Mouse (Mus musculus): ENCODE measurements around the gene S100a10.

The S100a10 gene

DNA sequence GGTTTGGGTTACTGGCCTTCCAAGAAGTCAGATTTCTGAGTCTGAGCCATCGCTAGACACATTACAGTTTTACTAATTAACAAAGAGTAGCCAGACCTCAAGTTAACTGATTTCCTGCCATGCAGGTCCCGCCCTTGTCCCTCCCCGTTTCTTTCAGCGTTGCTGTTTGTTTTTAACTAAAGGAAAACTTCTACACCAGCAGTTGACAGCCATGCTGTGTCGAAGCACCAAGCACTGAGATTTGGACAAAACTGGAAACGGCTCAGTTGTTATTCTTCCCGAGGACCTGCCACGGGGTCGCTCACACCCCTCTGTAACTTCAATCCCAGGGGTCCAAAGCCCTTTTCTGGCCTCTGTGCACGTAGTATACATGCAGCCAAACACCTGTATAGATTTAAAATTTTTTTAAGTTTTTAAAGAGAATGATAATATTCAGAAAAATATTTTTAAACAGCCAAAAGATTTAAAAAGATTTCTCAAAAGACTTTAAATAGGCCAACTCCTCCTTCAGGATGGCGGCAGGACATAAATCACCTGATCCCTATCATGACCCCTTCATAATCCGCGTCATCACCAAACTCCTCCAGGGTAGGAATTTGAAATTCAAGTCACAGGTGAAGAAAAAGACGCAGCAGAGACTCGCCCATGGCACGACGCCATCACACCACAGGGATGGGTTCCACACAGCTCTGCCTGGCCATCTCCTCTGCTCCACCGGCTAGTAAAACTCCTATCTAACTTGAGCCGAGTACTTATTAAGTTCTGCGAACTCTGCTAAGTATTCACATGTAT lies 6.9 kb upstream of the S100a10 start:
- no peak for DNase-seq (ENCODE audit: low read depth)

DNA sequence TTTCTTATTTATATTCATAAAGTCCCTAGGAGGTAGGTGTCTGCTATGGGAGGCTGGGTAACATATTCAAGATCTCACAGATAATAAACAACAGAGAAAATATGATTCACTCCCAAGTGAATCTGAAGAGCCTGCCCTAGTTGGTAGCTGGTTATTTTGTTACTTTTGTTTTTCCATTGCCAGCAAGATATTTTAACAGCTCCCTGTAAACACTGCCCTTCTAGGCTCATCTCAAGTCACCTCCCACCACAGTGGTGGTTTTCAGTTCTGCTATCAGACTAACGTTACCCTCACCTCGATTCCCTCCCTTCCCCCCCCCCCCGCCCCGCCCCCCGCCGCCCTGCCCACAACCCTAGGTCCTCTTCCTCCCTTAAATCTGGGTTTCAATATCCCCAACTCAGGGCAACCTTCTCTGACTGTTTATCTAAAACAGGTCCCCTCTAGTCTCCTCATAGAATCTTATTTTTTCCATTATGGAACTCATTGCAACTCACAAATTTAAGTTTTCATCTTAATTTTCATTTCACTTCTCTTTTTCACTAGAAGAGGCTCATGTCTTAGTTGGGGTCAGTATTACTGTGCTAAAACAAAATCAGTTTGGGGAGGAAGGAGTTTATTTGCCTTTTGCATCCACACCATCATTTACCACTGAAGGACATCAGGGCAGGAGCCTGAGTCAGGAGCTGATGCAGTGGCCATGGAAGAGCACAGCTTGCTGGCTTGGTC lies 6.2 kb upstream of the S100a10 start:
- no peak for DNase-seq (ENCODE audit: low read depth)

- DNase-seq (ENCODE audit: low read depth), result no peak
These were observed 4.9 kb upstream of the S100a10 start for GRCm38 (mm10) chr3:93549986-93550385.

DNA sequence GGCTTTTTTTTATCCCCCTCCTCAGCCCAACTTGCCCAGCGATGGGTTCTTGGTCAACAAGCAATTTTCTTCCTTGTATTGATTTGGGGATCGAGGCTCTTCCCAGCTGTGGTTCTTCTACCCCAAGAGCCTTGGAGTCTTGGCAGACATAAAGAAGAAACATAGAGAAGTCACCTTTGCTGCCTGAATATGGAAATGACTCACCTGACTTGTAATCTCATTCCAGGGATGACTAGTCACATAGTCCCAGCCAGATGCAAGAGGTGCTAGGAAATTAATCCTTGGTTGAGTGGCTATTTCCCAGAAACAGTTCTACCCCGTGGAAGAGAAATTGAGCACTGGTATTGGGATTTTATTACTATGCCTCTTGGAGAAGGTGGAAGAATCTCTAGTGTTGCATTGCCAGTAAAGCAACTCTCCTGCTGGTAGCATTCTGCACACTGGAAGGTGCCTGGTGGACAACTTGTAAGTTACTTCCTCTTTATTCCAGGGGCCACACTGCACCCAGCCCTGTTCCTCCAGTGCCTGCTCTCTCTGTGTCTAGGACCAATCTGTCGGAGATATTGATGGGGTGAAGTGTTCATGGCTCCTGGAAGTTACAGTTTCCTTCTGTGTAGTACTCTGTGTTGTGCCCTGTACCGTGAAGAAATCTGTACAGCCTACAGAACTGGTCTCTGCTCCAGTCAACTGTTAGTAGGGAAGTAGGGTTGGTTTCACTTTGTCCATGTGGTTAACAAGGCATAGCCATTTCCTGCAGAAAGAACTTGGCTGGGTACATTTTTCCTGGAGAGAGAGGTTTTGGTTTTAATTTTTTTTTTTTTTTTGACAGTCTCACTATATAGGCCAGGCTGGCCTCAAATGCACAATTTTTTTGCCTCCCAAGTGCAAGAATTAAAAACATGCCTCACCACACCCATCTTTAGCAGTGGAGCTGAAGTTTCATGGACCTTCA lies 2.7 kb upstream of the S100a10 start:
- DNase-seq (ENCODE audit: low read depth), result no peak

GRCm38 (mm10) chr3:93553311-93553710 lies 1.6 kb upstream of the S100a10 start:
- DNase-seq (ENCODE audit: low read depth), result no peak

DNA sequence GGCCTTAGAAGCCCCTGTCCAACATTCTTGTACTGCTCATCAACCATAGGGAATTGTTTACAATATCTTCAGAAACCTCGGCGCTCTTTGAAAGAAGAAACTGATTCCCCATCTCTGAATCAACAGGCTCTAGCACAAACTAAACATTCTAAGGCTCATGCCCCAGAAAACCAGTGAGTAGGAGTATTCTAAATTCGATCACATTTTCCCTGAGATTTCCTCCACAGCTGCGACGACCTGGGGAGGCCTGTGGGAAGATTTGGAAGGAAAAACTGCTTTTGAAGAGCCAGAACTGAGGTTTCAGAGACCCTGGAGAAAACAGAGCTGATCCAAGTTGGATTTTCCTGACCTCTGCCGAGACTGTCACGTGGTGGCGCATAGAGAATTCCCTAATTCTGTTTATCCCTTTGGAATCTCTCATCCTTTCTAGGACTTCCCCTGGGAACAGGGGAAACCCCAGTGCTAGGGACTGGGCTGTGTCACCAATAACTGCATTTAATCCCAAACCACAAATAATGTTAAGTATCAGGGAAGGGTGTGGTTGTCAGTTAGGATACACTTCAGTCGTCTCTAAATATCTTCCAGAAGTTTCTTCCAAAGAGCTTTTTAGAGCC lies 1.0 kb upstream of the S100a10 start:
- no peak for DNase-seq (ENCODE audit: low read depth)

- no peak for DNase-seq (ENCODE audit: low read depth)
These were observed 400 bp upstream of the S100a10 start for GRCm38 (mm10) chr3:93554379-93554980.

DNA sequence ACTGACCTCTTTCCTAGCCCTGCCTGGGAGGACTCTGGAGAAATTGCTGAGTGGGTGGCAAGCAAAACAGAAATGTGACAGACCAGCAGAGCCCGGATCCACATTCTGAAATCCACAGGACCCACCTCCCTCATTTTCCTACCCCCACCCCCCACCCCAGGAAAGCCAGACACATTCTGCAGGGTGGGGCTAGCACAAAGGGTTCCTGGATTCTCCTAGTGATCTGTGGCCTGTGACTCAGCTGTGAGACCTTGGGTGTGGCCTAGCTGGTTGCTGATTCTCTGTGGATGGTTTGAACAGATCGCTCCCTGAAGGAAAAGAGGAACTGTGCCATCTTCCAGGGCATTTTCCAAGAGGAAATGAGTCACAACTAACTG lies 986 bp downstream of the S100a10 start:
- no peak for DNase-seq (ENCODE audit: low read depth)

DNA sequence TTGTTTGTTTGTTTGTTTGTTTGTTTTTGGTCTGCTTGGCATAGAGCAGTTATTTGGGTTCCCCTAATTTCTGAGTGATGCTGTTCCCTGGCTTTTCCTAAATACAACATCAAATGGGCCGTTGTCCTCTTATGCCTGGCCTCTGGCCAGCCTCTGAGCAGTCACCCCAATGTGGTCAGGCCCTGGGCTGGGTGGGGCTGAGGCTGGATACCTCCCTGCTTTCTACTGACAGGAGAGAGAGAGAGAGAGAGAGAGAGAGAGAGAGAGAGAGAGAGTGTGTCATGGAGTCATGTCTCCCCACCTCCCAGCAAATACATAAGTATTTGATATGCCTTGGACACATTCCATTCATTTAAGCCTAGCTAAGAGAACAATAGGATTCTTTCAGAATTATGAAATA lies 1.7 kb downstream of the S100a10 start:
- no peak for DNase-seq (ENCODE audit: low read depth)

DNA sequence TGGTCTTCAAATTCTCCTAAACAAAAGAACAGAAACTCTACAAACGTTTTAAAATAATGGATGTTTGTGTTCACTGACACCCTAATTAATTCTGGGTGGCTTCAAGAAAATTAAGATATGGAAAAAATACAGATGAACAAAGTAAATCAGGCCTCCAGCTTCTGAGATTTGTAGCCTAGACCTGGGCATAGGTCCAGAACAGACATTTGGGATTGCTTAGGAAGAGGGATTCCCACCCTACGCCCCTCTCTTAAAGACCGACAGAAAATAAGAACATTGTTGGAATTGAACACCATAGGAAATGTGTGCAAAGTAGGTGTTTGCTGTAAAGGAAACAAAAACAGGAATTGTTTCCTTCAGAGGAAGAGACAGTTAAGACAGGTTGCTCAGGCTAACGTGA lies 2.6 kb downstream of the S100a10 start:
- DNase-seq (ENCODE audit: low read depth), result no peak

DNA sequence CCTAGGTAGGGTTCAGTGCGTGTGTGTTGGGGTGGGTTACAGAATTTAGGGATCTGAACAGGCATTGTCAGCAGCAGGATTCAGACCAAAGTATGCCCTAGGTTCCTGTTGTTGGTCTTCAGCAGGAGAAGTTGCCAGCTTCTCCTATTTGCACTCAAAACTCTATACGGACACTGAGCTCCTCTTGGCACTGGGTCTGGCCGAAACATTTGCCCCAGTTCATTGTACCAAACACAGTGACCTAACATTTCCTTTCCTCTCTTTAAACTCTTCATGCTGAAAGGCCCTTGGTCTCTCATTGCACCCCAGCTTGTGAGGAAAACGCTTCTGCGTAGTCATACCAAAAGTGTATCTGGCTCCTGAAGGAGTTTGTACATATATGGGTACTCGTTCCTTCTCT lies 5.1 kb downstream of the S100a10 start:
- no peak for DNase-seq (ENCODE audit: low read depth)

- DNase-seq (ENCODE audit: low read depth), result no peak
These were observed 7.5 kb downstream of the S100a10 start for GRCm38 (mm10) chr3:93562372-93562771.

GRCm38 (mm10) chr3:93563216-93563615 lies 8.3 kb downstream of the S100a10 start:
- no peak for DNase-seq (ENCODE audit: low read depth)

- no peak for DNase-seq (ENCODE audit: low read depth)
These were observed 12.0 kb downstream of the S100a10 start for GRCm38 (mm10) chr3:93566892-93567291.

DNA sequence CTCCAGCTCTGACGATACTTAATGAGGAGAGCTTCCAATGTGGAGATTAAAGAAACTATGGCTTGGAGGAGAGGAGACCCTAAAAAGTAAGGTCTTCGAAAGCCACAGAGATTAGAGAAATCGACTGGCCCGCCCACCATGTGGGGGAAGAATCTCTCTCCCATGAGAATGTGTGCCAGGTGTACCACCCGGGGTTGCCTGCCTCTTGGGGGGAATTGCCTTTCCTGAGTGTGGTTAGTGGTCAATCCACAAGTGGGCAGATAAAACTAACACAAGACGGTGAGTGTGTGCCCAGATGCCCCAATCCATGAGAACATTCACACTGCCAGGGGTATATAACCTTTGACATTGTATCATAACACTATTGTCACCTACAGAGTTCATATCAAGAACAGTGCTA lies 12.8 kb downstream of the S100a10 start:
- no peak for DNase-seq (ENCODE audit: low read depth)

DNA sequence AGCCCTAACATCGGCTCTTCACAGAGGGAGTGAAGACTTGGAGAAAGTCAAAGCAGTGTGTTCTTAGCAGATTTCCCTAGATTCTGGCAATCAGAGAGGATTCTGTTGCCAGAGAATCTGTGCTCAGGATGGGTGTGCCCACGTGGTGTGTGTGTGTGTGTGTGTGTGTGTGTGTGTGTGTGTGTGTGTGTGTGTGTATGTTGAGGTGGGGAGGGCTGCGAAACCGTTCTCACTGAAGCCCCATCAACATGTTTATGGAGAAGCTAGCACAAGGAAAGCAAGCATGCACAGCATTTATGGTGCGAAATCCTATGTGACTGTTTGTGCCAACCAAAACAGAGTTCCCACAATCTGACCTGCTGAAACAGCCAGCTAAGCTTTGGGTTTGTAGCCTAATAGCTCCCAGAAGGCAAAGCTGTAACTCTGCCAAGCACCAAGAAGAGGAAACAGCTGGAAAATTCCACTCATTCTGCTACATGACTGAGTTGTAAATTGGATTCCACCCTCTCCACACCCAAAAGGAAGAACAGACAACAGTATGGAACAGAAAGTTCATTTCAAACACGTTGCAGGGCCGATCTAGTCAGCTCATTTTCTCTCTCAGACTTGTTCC lies 13.7 kb downstream of the S100a10 start:
- DNase-seq (ENCODE audit: low read depth), result peak; percentile 93

DNA sequence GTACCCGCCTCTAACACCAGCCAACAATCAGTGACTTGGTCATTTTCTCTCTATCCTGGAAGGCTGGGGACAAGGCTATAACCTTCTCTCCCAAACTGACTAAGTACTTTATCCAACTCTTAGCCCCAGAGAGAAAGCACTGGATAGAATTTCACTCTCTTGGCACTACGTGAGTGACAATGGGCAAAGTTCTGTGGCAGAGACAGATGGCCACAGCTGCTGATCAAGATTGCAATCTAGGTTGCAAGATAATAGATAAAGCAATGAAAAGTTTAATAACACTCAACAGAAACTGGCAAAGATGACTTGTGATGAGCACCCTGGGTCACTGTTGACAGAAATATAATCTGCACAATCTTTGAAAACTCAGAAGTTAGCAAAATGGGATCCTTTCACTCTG lies 14.2 kb downstream of the S100a10 start:
- no peak for DNase-seq (ENCODE audit: low read depth)

DNA sequence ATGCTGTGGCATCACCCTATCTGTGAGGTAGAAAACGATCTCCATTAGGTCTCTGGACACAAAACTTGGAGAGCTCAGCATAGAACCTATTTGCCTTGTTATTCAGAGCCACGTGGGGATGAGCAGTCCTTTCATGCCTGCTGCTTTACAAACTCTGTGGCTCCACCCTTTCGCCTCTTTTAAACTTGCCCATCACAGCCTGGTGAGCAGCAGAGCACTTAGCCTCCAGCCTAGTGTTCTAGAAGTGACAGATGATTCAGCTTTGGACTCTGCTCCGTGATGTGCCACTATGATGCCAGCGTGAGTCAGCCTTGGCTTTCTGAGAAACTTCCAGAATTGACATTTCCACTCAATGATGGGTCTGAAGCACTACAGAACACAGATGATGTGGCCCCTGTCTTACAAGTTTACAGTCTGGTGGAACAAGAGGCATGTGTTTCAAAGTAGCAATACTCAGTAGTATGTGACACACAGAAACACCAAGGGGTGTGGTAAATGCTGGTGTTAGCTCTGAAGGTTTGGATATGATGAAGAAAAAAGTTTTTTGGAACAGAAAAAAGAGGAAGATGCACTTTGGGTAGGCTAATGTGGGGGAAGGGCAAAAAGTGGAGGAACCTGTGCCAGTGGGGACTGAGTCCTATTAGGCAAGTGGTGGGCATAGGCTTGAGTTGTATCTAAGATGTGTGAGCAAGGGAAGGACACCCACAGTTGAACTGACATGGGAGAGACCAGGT lies 17.3 kb downstream of the S100a10 start:
- DNase-seq (ENCODE audit: low read depth), result no peak

GRCm38 (mm10) chr3:93579317-93580038 lies 24.6 kb downstream of the S100a10 start:
- peak; percentile 90 for DNase-seq (ENCODE audit: low read depth)

DNA sequence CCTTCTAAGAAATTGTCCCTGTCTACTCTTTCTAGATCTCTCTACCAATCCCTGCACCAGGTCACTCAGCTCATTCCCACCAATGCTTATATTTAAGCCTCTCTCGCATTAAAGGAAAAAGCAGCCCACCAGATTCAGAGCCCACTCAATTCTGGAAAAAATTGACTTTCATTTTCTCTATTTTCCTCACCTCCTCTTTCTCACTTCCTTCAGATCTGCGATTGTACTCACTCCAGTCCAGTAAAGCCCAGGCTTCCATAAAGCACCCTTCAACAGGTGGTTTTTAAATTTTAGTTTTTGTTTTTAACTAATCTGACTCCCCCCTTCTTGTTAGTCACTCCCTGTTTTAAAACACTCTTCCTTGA lies 25.1 kb downstream of the S100a10 start:
- no peak for DNase-seq (ENCODE audit: low read depth)
